Mouse (Mus musculus) bone marrow, adult 2 months (tissue): Measurements from ENCODE around the gene Scn8a. TPM values are rescaled to one million over a fixed set of nuclear protein-coding genes. Genes with fewer than 3 reads are reported as not detected.

Experiments used
- H3K27ac ChIP-seq: fragments of 200-500 bp; 2 replicates; pipeline ENCODE4 v1.5.1; 2012; ENCODE audit warnings: low read depth, mild to moderate bottlenecking, control low read depth, inconsistent platforms, low read length; ENCODE audit not compliant: control insufficient read depth, poor library complexity, insufficient read depth
- H3K4me1 ChIP-seq: fragments of 200-500 bp; 2 replicates; pipeline ENCODE4 v1.6.1; 2011; ENCODE audit warnings: low read length; ENCODE audit not compliant: control insufficient read depth, insufficient read depth
- H3K4me3 ChIP-seq: fragments of 200-500 bp; replicated peaks from 2 replicates; pipeline ENCODE3; 2011; ENCODE audit warnings: mild to moderate bottlenecking, low read depth, low read length, control low read depth; ENCODE audit not compliant: control insufficient read depth
- CTCF ChIP-seq: fragments of 200-500 bp; IDR thresholded peaks from 2 replicates; pipeline ENCODE4 v1.5.1; 2011; ENCODE audit warnings: low read length, control low read depth; ENCODE audit not compliant: control insufficient read depth, insufficient read depth
- POLR2A ChIP-seq: fragments of 200-500 bp; IDR thresholded peaks from 2 replicates; pipeline ENCODE4 v1.6.1; 2011; ENCODE audit warnings: low read depth, mild to moderate bottlenecking, control low read depth, low read length, borderline replicate concordance; ENCODE audit not compliant: control insufficient read depth
- WGBS: fragments of 180-500 bp; shearing (Covaris S2); methylation state at CpG from one replicate; pipeline ENCODE4 v1.1.7; 2018; 5-methylcytosine and 5-hydroxymethylcytosine counted together
- polyA plus RNA-seq: library from polyadenylated mRNA; stranded (reverse); fragments of >200 nt; gene quantifications from 2 replicates; pipeline ENCODE4 v1.2.4, GENCODE M21; 2011; ENCODE audit warnings: low replicate concordance; ENCODE audit not compliant: missing spikeins, insufficient read depth, insufficient read length

Gene Scn8a
- polyA plus RNA-seq, 1 experiment, result not detected

- 7% methylated on average over 3 of the region's 3 CpGs for WGBS
- Histone ChIP-seq H3K4me3 (no peak overlapping the region), H3K4me1 (no peaks in the 10 kb centered on the region; the same call in 1 of the 2 replicates), H3K27ac (no peak overlapping the region)
- TF ChIP-seq POLR2A (no peak), CTCF (no peak)
Observed at GRCm38 (mm10) chr15:101086956-101087355, 217.3 kb downstream of the Scn8a start.

GRCm38 (mm10) chr15:101088291-101088690 is 218.6 kb downstream of the Scn8a start:
- H3K4me3 ChIP-seq, result no peak overlapping the region
- no peak overlapping the region for H3K27ac ChIP-seq
- TF ChIP-seq CTCF (no peak), POLR2A (no peak)
- WGBS, result 74% methylated on average over 4 of the region's 4 CpGs
- H3K4me1 ChIP-seq, result no peaks in the 10 kb centered on the region; the same call in 1 of the 2 replicates

DNA sequence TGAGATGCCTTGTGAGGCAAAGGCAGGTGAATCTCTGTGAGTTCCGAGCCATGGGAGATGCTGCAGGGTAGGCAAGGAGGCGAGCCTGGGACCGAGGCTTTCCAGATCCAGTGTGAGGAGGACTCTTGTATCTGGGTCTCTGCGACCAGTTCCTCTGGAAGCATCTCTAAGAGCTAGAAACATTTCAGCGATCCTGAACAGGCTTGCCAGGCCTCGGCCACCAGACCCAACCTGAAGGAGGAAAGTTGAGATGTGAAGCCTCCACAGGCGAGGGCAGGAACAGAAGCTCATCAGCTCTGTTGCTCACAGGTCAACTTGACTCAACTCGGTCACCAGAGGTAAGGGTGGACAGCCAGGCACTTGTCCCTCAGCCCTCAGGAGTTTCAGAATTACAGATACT is 221.9 kb downstream of the Scn8a start:
- Histone ChIP-seq H3K4me1 (no peaks in the 10 kb centered on the region; the same call in 1 of the 2 replicates), H3K27ac (no peak overlapping the region), H3K4me3 (no peak overlapping the region)
- TF ChIP-seq POLR2A, result no peak
- TF ChIP-seq CTCF, result no peak
- WGBS, result 75% methylated on average over 8 of the region's 8 CpGs

DNA sequence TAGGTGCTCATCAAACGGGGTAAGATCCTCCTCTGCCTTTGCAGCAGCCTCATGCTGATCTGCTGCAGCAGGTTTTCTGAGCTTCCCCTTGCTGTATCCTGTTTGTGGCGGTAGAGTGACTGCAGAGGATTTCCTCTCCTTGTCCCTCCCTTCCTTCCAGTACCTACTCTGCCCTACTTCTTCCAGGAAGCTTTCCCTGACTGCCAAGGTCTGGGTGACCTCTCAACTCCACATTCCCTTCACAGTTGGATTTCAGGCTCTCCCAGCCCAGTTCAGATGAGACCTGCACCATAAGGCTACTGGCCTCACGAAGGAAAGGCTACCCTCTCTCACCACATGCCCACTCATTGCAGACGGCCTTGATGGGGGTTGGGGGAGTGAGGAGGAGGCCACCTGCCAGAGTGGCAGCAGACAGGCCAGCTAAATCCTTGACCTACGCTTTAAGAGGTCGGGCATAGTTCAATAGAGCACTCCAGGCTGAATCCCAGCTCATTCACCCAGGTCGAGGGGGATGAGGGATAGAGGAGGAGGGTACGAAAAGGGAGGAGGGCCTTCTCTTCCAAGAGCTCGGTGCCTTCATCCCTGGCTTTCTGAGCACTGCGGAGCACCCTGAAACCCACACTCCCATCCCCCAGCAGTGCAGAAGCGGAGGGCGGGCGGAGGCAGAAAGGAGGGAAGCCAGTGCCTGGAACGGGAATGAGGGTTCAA is 222.6 kb downstream of the Scn8a start:
- no peak for TF ChIP-seq CTCF
- 63% methylated on average over 14 of the region's 14 CpGs for WGBS
- H3K4me1 ChIP-seq, result no peaks in the 10 kb centered on the region; the same call in 1 of the 2 replicates
- no peak overlapping the region for H3K4me3 ChIP-seq
- H3K27ac ChIP-seq, result no peak overlapping the region

DNA sequence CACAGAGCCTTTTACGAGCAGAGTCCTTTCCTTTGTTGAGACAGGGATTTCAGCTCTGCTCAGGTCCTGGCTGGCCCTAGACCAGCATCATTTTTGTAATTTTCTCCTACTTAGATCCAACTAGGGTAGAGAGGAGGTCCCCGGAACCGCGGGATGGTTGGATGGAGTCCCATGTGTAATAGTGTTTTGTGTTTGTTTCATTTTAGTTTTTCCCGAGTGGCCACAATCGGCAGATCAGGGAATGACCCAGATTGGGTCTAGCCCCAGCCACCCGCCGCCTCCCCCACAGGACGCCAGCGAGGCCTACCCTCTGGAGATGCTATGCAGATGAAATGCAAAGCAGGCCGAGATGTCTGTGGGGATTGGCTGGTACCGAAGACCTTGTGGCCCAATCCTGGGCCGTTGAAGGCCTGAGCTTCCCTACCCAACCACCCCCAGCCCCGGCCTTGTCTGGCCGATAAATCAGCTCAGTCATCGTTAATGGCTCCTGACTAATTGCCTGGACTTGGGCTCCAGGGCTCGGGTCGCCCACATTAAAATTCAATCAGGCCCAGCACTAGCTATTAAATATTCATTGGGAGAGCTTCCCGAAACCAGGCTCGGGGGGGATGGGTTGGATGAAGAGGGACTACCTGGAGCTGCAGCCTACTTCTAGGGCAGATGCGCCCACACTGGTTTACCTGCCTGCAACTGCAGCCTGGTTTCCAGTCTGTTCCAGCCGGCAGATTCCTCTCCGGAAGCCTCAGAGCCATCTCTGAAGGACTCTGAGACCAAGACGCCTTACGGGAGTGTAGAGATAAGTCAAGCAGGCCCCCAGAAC is 223.4 kb downstream of the Scn8a start:
- WGBS, result 79% methylated on average over 25 of the region's 25 CpGs
- H3K4me3 ChIP-seq, result no peak overlapping the region
- no peak for TF ChIP-seq POLR2A
- TF ChIP-seq CTCF, result no peak
- H3K27ac ChIP-seq, result no peak overlapping the region
- H3K4me1 ChIP-seq, result no peaks in the 10 kb centered on the region; the same call in 1 of the 2 replicates

- no peak for TF ChIP-seq CTCF
- TF ChIP-seq POLR2A, result no peak
- no peaks in the 10 kb centered on the region; the same call in 1 of the 2 replicates for H3K4me1 ChIP-seq
- 79% methylated on average over 6 of the region's 6 CpGs for WGBS
- H3K4me3 ChIP-seq, result no peak overlapping the region
- H3K27ac ChIP-seq, result no peak overlapping the region
Observed at GRCm38 (mm10) chr15:101093988-101094387, 224.3 kb downstream of the Scn8a start.

GRCm38 (mm10) chr15:101094979-101095378 is 225.3 kb downstream of the Scn8a start:
- TF ChIP-seq POLR2A (no peak), CTCF (no peak)
- WGBS, result 76% methylated on average over 9 of the region's 9 CpGs
- no peak overlapping the region for H3K27ac ChIP-seq
- no peaks in the 10 kb centered on the region; the same call in 1 of the 2 replicates for H3K4me1 ChIP-seq
- no peak overlapping the region for H3K4me3 ChIP-seq

- Histone ChIP-seq H3K4me1 (no peaks in the 10 kb centered on the region; the same call in 1 of the 2 replicates), H3K4me3 (no peak overlapping the region)
- 83% methylated on average over 3 of the region's 3 CpGs for WGBS
Observed at GRCm38 (mm10) chr15:101095392-101095791, 225.7 kb downstream of the Scn8a start.

More at GRCm38 (mm10) chr15:101095392-101095791, 225.7 kb downstream of the Scn8a start:
- no peak for TF ChIP-seq POLR2A
- no peak for TF ChIP-seq CTCF
- H3K27ac ChIP-seq, result no peak overlapping the region

Other genes starting within 250 kb of the Scn8a start
- gene Smagp, start 232.9 kb upstream of the Scn8a start, polyA plus RNA-seq, result 7.3 and 8.7 TPM in 2 replicates
- 72.6 and 139 TPM in 2 replicates for gene Bin2, start 200.3 kb upstream of the Scn8a start, polyA plus RNA-seq
- gene Cela1, start 181.9 kb upstream of the Scn8a start, polyA plus RNA-seq, result 55.3 and 57.2 TPM in 2 replicates
- gene Galnt6, start 140.5 kb upstream of the Scn8a start, polyA plus RNA-seq, result 4.4 and 11.8 TPM in 2 replicates
- gene Slc4a8, start 108.1 kb upstream of the Scn8a start, polyA plus RNA-seq, result 0.84 and 5.2 TPM in 2 replicates
- not detected in 2 replicates for gene Gm47841, start 177.5 kb downstream of the Scn8a start, polyA plus RNA-seq
- gene Fignl2, start 208.7 kb downstream of the Scn8a start, polyA plus RNA-seq, result 0.45 and 1.9 TPM in 2 replicates
- gene Ankrd33, start 245.9 kb downstream of the Scn8a start, polyA plus RNA-seq, result not detected in 2 replicates